Mouse (Mus musculus): ENCODE measurements around the gene Pdss2. TPM values are rescaled to one million over a fixed set of nuclear protein-coding genes. Genes with fewer than 3 reads are reported as not detected.

Gene Pdss2
- polyA plus RNA-seq, 1 experiment = 12.5 TPM

DNA sequence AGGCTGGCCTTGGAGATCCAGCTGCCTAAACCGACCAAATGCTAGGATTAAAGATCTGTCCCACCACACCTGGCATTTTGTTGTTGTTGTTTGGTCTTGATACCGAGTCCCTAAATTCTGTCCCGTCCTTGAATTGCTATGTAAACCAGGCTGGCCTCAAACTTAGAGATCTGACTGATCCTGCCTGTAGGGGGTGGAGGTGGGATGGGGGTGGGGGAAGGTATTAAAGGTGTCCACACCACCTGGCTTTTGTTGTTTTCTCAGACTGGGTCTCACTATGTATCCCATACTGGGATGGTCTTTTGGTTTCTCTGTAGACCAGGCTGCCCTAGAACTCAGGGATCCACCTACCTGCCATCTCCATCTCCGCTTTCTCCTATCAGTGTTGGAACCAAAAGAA, 259.9 kb downstream of the Pdss2 start:
- no peak for DNase-seq (ENCODE audit: low spot score)

GRCm38 (mm10) chr10:43482021-43482420, 260.7 kb downstream of the Pdss2 start:
- DNase-seq (ENCODE audit: low spot score) = no peak

- no peak for DNase-seq (ENCODE audit: low spot score)
These were observed 262.2 kb downstream of the Pdss2 start for GRCm38 (mm10) chr10:43483426-43483995.

DNA sequence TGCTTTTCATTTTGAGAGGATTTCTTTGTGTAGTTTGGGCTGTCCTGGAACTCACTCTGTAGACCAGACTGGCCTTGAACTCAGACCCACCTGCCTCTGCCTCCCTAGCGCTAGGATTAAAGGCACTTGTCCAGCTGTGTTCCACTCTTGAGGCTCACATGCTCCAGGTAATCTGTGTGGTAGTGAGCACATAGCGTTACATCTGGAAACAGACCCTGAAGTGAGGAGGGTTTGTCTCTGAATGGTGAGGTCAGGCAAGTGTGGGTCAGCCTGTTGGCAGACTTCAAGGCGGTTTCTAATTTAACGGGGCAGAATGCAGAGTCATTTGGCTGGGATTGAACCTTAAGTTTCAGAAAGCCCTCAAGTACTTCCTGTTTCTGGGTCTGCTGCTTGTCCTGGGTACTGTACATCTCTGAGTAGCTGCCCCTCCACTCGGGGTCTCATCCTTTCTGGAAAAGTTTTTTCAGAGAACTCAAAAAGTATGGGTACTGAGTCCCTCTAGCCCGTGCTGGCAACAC, 264.5 kb downstream of the Pdss2 start:
- no peak for DNase-seq (ENCODE audit: low spot score)

- no peak for DNase-seq (ENCODE audit: low spot score)
These were observed 266.2 kb downstream of the Pdss2 start for GRCm38 (mm10) chr10:43487441-43488010.

DNA sequence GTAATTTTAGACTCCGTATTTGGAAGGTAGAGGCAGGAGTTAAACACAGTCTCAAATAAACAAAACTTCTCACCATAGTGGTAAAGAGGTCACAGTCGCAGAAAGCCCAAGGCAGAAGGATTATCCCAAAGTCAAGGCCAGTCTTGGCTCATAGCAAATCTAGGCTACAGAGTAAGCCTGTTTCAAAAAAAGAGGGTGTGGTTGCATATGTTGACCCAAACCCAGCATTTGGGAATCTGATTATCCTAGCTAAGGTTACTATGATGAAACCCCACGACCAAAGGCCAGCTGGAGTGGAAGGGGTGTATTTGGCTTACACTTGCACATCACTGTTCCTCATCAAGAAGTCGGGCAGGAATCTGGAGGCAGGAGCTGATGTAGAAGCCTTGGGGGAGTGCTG, 267.0 kb downstream of the Pdss2 start:
- DNase-seq (ENCODE audit: low spot score) = no peak

DNA sequence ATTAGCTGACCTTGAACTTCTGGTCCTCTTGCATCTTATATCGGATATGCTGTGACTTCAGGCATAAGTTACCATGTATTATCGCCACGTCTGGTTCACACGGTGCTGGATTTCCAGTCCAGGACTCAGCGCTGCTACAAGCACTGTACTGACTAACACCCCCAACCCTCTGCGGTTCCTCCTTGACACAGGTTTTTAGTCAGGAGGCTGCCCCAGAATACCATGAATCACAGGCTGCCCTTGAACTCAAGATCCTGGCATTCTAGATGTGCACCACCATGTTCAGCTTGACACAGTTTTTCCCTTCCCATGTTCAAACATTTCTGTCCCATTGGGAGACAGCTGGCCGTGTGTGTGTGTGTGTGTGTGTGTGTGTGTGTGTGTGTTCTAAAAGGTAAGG, 267.9 kb downstream of the Pdss2 start:
- no peak for DNase-seq (ENCODE audit: low spot score)

- DNase-seq (ENCODE audit: low spot score) = no peak
These were observed 268.3 kb downstream of the Pdss2 start for GRCm38 (mm10) chr10:43489550-43489949.

GRCm38 (mm10) chr10:43490034-43490433, 268.7 kb downstream of the Pdss2 start:
- DNase-seq (ENCODE audit: low spot score) = no peak

- no peak for DNase-seq (ENCODE audit: low spot score)
These were observed 269.6 kb downstream of the Pdss2 start for GRCm38 (mm10) chr10:43490846-43491245.

DNA sequence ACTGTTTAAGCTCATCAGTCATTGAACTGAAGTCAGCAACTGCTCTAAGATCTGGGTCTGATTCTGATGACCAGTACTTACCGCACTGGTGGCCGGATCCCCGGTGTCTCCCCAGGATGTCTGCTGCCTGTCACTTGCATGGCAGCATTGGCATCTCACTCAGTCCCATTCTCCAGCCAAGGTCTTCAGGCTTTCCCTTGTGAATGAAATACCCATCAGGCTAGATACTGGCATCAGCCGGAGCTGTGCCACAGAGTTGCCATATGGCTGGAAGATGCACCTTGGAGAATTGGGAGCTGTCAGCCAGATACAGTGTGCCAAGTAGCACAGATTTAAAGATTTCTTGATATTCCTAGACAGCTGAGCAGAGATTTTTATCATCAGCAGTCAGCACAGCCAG, 281.3 kb downstream of the Pdss2 start:
- DNase-seq (ENCODE audit: low spot score) = no peak

DNA sequence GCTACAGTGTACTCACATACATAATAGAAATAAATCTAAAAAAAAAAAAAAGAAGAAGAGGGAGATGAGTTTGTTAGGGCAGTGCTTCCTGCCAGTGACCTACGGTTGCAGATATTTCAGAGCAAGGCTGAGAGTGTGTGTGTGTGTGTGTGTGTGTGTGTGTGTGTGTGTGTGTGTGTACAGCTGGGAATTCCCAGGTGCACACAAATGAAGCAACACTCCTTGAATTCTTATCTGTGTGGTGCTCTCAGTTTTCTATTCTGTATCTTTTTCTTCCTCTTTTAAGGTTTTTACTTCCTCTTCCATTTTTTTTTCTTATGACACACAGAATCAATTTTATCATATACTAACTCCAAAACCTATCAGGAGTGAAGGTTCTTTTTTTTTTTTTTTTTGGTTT, 283.0 kb downstream of the Pdss2 start:
- no peak for DNase-seq (ENCODE audit: low spot score)

DNA sequence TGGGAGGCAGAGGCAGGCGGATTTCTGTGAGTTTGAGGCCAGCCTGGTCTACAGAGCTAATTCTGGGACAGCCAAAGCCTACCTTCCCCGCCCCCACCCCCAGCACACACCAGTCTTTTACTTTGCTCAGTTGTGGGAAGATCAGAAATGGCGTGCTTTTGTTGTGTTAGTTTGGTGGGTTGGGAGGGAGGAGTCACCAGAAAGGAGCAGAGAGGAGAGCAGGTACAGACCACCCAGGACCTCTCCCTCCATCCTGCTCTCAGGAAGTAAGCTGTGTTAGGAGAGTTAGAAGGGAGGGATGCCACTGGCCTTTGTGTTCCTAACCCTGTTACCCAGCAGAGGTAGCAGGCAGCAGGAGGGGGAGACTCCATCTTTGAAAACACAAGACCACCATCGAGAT, 285.8 kb downstream of the Pdss2 start:
- DNase-seq (ENCODE audit: low spot score) = no peak

GRCm38 (mm10) chr10:43509228-43509627, 287.9 kb downstream of the Pdss2 start:
- DNase-seq (ENCODE audit: low spot score) = no peak

GRCm38 (mm10) chr10:43512976-43513375, 291.7 kb downstream of the Pdss2 start:
- DNase-seq (ENCODE audit: low spot score) = no peak

Other genes with a start within 250 kb of the Pdss2 start
- gene Sobp, start 47.0 kb upstream of the Pdss2 start, polyA plus RNA-seq (2012; rRNA removed) = 1.2 and 2.4 TPM in 2 replicates
- 0.39 and 0.53 TPM in 2 replicates for gene 9030612E09Rik, start 46.8 kb upstream of the Pdss2 start, polyA plus RNA-seq (2012; rRNA removed)